Mouse (Mus musculus) MEL (cell line): ENCODE results near the gene Dock4. TPM values are rescaled to one million over a fixed set of nuclear protein-coding genes. Genes with fewer than 3 reads are reported as not detected.

Experiments used
- DNase-seq: peaks from one replicate; pipeline ENCODE4 v3.0.0; 2011; ENCODE audit warnings: low read depth, low spot score
- H3K27ac ChIP-seq: 2 replicates; pipeline ENCODE4 v1.5.1; 2012; ENCODE audit warnings: low read depth, mild to moderate bottlenecking, control low read depth, low read length, moderate library complexity; ENCODE audit not compliant: control insufficient read depth
- H3K27me3 ChIP-seq, 2 experiments: fragments of 150-350 bp in 1 of 2; sonication (generic) in 1 of 2; 2 replicates each; pipeline ENCODE4 v1.6.1; 2012; ENCODE audit warnings: low read length in 2 of 2, mild to moderate bottlenecking in 2 of 2, improper control_type of control experiment in 1 of 2, moderate library complexity in 1 of 2; ENCODE audit not compliant: insufficient read depth in 2 of 2, control insufficient read depth in 1 of 2
- H3K36me3 ChIP-seq, 2 experiments: 2 replicates each; pipeline ENCODE4 v1.6.1; 2012 to 2014; ENCODE audit warnings: low read length in 2 of 2, improper control_type of control experiment in 1 of 2, inconsistent platforms in 1 of 2, mild to moderate bottlenecking in 1 of 2; ENCODE audit not compliant: insufficient read depth in 2 of 2, control insufficient read depth in 1 of 2
- H3K4me1 ChIP-seq, 2 experiments: fragments of 150-350 bp in 1 of 2; sonication (generic) in 1 of 2; 2 replicates each; pipeline ENCODE4 v1.6.1; 2012; ENCODE audit warnings: low read length in 2 of 2, improper control_type of control experiment in 1 of 2, mild to moderate bottlenecking in 1 of 2; ENCODE audit not compliant: insufficient read depth in 2 of 2, control insufficient read depth in 1 of 2
- H3K4me3 ChIP-seq, 2 experiments: fragments of 150-350 bp in 1 of 2; sonication (generic) in 1 of 2; 2 replicates each; pipeline ENCODE4 v1.5.1; 2012; ENCODE audit warnings: low read depth in 2 of 2, low read length in 2 of 2, mild to moderate bottlenecking in 2 of 2, moderate library complexity in 2 of 2, control low read depth in 1 of 2, improper control_type of control experiment in 1 of 2; ENCODE audit not compliant: control insufficient read depth in 1 of 2, insufficient read depth in 1 of 2
- H3K79me2 ChIP-seq: 2 replicates; pipeline ENCODE4 v1.6.1; 2012; ENCODE audit warnings: mild to moderate bottlenecking, low read length, moderate library complexity; ENCODE audit not compliant: control insufficient read depth, poor library complexity, insufficient read depth
- H3K9ac ChIP-seq: 2 replicates; pipeline ENCODE4 v1.6.1; 2012; ENCODE audit warnings: low read depth, mild to moderate bottlenecking, control low read depth, low read length, moderate library complexity; ENCODE audit not compliant: control insufficient read depth, poor library complexity, severe bottlenecking
- H3K9me3 ChIP-seq: fragments of 150-350 bp; sonication (generic); replicated peaks from 2 replicates; pipeline ENCODE4 v1.6.1; 2012; ENCODE audit warnings: mild to moderate bottlenecking, low read length, improper control_type of control experiment, moderate library complexity; ENCODE audit not compliant: insufficient read depth
- BHLHE40 ChIP-seq: IDR thresholded peaks from 2 replicates; pipeline ENCODE4 v1.6.1; 2012; ENCODE audit warnings: low read depth, mild to moderate bottlenecking, inconsistent platforms, low read length, improper control_type of control experiment, borderline replicate concordance
- HCFC1 ChIP-seq: IDR thresholded peaks from 2 replicates; pipeline ENCODE4 v1.6.1; 2012; ENCODE audit warnings: low read depth, mild to moderate bottlenecking, inconsistent platforms, low read length, improper control_type of control experiment, moderate library complexity
- JUND ChIP-seq: IDR thresholded peaks from 2 replicates; pipeline ENCODE4 v1.6.1; 2011; ENCODE audit warnings: low read depth, mild to moderate bottlenecking, improper control_type of control experiment, low read length
- MAX ChIP-seq: IDR thresholded peaks from 2 replicates; pipeline ENCODE4 v1.6.1; 2011; ENCODE audit warnings: low read length, improper control_type of control experiment
- MEF2A ChIP-seq: IDR thresholded peaks from 2 replicates; pipeline ENCODE4 v1.6.1; 2014; ENCODE audit warnings: low read depth, mild to moderate bottlenecking, inconsistent platforms, low read length, improper control_type of control experiment; ENCODE audit not compliant: poor library complexity, insufficient replicate concordance, severe bottlenecking; ENCODE audit errors: extremely low read depth
- MXI1 ChIP-seq: IDR thresholded peaks from 2 replicates; pipeline ENCODE4 v1.6.1; 2011; ENCODE audit warnings: mild to moderate bottlenecking, low read depth, low read length, improper control_type of control experiment
- MYB ChIP-seq: IDR thresholded peaks from 2 replicates; pipeline ENCODE4 v1.6.1; 2011; ENCODE audit warnings: mild to moderate bottlenecking, low read depth, low read length, improper control_type of control experiment
- NELFE ChIP-seq: IDR thresholded peaks from 2 replicates; pipeline ENCODE4 v1.6.1; 2011; ENCODE audit warnings: low read depth, low read length, improper control_type of control experiment
- POLR2AphosphoS2 ChIP-seq: IDR thresholded peaks from 2 replicates; pipeline ENCODE4 v1.6.1; 2011; ENCODE audit warnings: low read length, improper control_type of control experiment
- RAD21 ChIP-seq: IDR thresholded peaks from 2 replicates; pipeline ENCODE4 v1.6.1; 2011; ENCODE audit warnings: mild to moderate bottlenecking, low read depth, low read length, improper control_type of control experiment
- RCOR1 ChIP-seq: IDR thresholded peaks from 2 replicates; pipeline ENCODE4 v1.6.1; 2012; ENCODE audit warnings: low read depth, mild to moderate bottlenecking, inconsistent platforms, low read length, improper control_type of control experiment
- SIN3A ChIP-seq: IDR thresholded peaks from 2 replicates; pipeline ENCODE4 v1.6.1; 2012; ENCODE audit warnings: low read length, improper control_type of control experiment, inconsistent platforms
- SMC3 ChIP-seq: IDR thresholded peaks from 2 replicates; pipeline ENCODE4 v1.6.1; 2011; ENCODE audit warnings: low read depth, low read length, improper control_type of control experiment
- TBP ChIP-seq: IDR thresholded peaks from 2 replicates; pipeline ENCODE4 v1.8.0; 2011; ENCODE audit warnings: low read depth, low read length, improper control_type of control experiment
- UBTF ChIP-seq: IDR thresholded peaks from 2 replicates; pipeline ENCODE4 v1.6.1; 2012; ENCODE audit warnings: low read depth, mild to moderate bottlenecking, inconsistent platforms, low read length, improper control_type of control experiment, moderate library complexity, borderline replicate concordance; ENCODE audit not compliant: insufficient read depth
- ZKSCAN1 ChIP-seq: IDR thresholded peaks from 2 replicates; pipeline ENCODE4 v1.6.1; 2012; ENCODE audit warnings: low read depth, mild to moderate bottlenecking, inconsistent platforms, low read length, improper control_type of control experiment, moderate library complexity
- ZMIZ1 ChIP-seq: IDR thresholded peaks from 2 replicates; pipeline ENCODE4 v1.6.1; 2012; ENCODE audit warnings: low read depth, mild to moderate bottlenecking, inconsistent platforms, low read length, improper control_type of control experiment, moderate library complexity
- ZNF384 ChIP-seq: IDR thresholded peaks from 2 replicates; pipeline ENCODE4 v1.6.1; 2012; ENCODE audit warnings: low read depth, mild to moderate bottlenecking, inconsistent platforms, low read length, improper control_type of control experiment
- polyA plus RNA-seq, 2 experiments: library from polyadenylated mRNA; stranded (reverse) in 1 of 2; unstranded in 1 of 2; fragments of >175 nt in 1 of 2; fragments of >200 nt in 1 of 2; gene quantifications; 2 replicates each; pipeline versions ENCODE4 v1.2.1 to v1.2.4; 2012; ENCODE audit warnings: low replicate concordance in 2 of 2, low read depth in 1 of 2; ENCODE audit not compliant: insufficient read length in 2 of 2, insufficient read depth in 1 of 2, missing spikeins in 1 of 2
- total RNA-seq: library from RNA; depleted of rRNA; stranded (reverse); fragments of 300-350 nt; gene quantifications from 2 replicates; pipeline ENCODE4 v1.2.3, GENCODE M21; 2012

The Dock4 gene
- total and polyA plus RNA-seq, 3 experiments = 0.08 to 0.17 TPM; not detected in 1

- no peaks in the 10 kb centered on the region; a peak in 2 of 4 replicates for H3K4me1 ChIP-seq
- H3K27ac ChIP-seq = no peak overlapping the region
- no peaks in the 10 kb centered on the region for H3K79me2 ChIP-seq
- no peak for DNase-seq
- no peak overlapping the region for H3K4me3 ChIP-seq
- H3K9ac ChIP-seq = no peak overlapping the region
- peaks cover 0 to 3% of the 10 kb centered on the region in 2 experiments; a peak in 1 of 4 replicates for H3K36me3 ChIP-seq
- no peaks in the 10 kb centered on the region for H3K9me3 ChIP-seq
- TF ChIP-seq MAX (no peak), POLR2AphosphoS2 (no peak), JUND (no peak), MEF2A (no peak), RAD21 (no peak), SMC3 (no peak), ZMIZ1 (no peak), HCFC1 (no peak)
- H3K27me3 ChIP-seq = peaks cover 11 to 12% of the 10 kb centered on the region in 2 experiments
These were observed 2.0 kb downstream of the Dock4 start for GRCm38 (mm10) chr12:40447561-40448355.

- Histone ChIP-seq H3K27ac (no peak overlapping the region), H3K79me2 (no peaks in the 10 kb centered on the region), H3K27me3 (peaks cover 11 to 12% of the 10 kb centered on the region in 2 experiments)
- TF ChIP-seq BHLHE40 (no peak), MXI1 (no peak), SIN3A (no peak), RCOR1 (no peak), TBP (no peak), UBTF (no peak), ZNF384 (no peak), MYB (no peak), NELFE (no peak), ZKSCAN1 (no peak)
- TF ChIP-seq, all 39 proteins: peak for 0
- Histone ChIP-seq H3K36me3 (peaks cover 0 to 3% of the 10 kb centered on the region in 2 experiments; a peak in 1 of 4 replicates), H3K9me3 (no peaks in the 10 kb centered on the region), H3K4me1 (no peaks in the 10 kb centered on the region; a peak in 2 of 4 replicates), H3K4me3 (no peak overlapping the region), H3K9ac (no peak overlapping the region)
- DNase-seq = no peak
These were observed 3.5 kb downstream of the Dock4 start for GRCm38 (mm10) chr12:40449119-40449795.
